Mouse (Mus musculus) lung, embryonic 14.5 days (tissue): ENCODE measurements around the gene Wrap53. TPM values are rescaled to one million over a fixed set of nuclear protein-coding genes. Genes with fewer than 3 reads are reported as not detected.

Source experiments
- ATAC-seq: fragments of 200-750 bp; cut with Nextera tagmentation; 2 replicates; pipeline ENCODE4 v1.8.0; 2017; ENCODE audit warnings: mild to moderate bottlenecking, moderate TSS enrichment, moderate library complexity; ENCODE audit not compliant: insufficient read depth
- DNase-seq: peaks from one replicate; pipeline ENCODE4 v3.0.0-alpha.2; 2015
- H3K27ac ChIP-seq: fragments of 300-500 bp; sonication (generic); 2 replicates; pipeline ENCODE4 v1.5.1; 2014; ENCODE audit warnings: low read depth, mild to moderate bottlenecking, moderate library complexity
- H3K27me3 ChIP-seq: fragments of 300-500 bp; sonication (generic); 2 replicates; pipeline ENCODE4 v1.6.1; 2014; ENCODE audit warnings: low read length, control low read depth; ENCODE audit not compliant: insufficient read depth
- H3K36me3 ChIP-seq: fragments of 300-500 bp; sonication (generic); 2 replicates; pipeline ENCODE4 v1.6.1; 2014; ENCODE audit warnings: control low read depth; ENCODE audit not compliant: insufficient read depth
- H3K4me1 ChIP-seq: fragments of 300-500 bp; sonication (generic); 2 replicates; pipeline ENCODE4 v1.6.1; 2014; ENCODE audit warnings: antibody characterized with exemption, control low read depth; ENCODE audit not compliant: insufficient read depth
- H3K4me2 ChIP-seq: fragments of 300-500 bp; sonication (generic); 2 replicates; pipeline ENCODE4 v1.6.1; 2014; ENCODE audit warnings: mild to moderate bottlenecking
- H3K4me3 ChIP-seq: fragments of 300-500 bp; sonication (generic); 2 replicates; pipeline ENCODE4 v1.5.1; 2014; ENCODE audit warnings: low read depth, low read length
- H3K9ac ChIP-seq: fragments of 300-500 bp; sonication (generic); 2 replicates; pipeline ENCODE4 v1.6.1; 2014
- H3K9me3 ChIP-seq: fragments of 300-500 bp; sonication (generic); 2 replicates; pipeline ENCODE4 v1.6.1; 2016; ENCODE audit warnings: low read depth, low read length, control low read depth
- CTCF ChIP-seq: IDR thresholded peaks from 2 replicates; pipeline ENCODE4 v1.5.1; 2016; ENCODE audit warnings: antibody characterized with exemption, low read depth
- WGBS: fragments of 180-500 bp; shearing (Covaris S2); extraction: QIAGEN DNeasy Blood & Tissue Kit; methylation state at CpG from one replicate; pipeline ENCODE4 v1.1.7; 2014; 5-methylcytosine and 5-hydroxymethylcytosine counted together
- polyA plus RNA-seq: library from polyadenylated mRNA; unstranded; fragments of >200 nt; fragmentation: Nextera tagmentation; extraction: Ambion mirVana; gene quantifications from 2 replicates; pipeline ENCODE4 v1.2.1, GENCODE M21; 2014

The Wrap53 gene
- polyA plus RNA-seq, 1 experiment from 2014 or later: 33.6 TPM

- DNase-seq (peak; percentile 68), ATAC-seq (no peak)
- Histone ChIP-seq H3K27ac (0 out of 2 replicates have a peak overlapping the region, but pooled peaks have one; percentile 10), H3K9me3 (no peaks in the 10 kb centered on the region), H3K4me3 (no peak overlapping the region), H3K9ac (no peak overlapping the region), H3K36me3 (no peaks in the 10 kb centered on the region), H3K27me3 (peaks cover 14% of the 10 kb centered on the region; the same call in 1 of the 2 replicates), H3K4me1 (peaks cover 33% of the 10 kb centered on the region), H3K4me2 (0 out of 2 replicates have a peak overlapping the region, but pooled peaks have one; percentile 10)
- WGBS: 46% methylated on average over 3 of the region's 3 CpGs
- TF ChIP-seq CTCF: no peak
Measured at GRCm38 (mm10) chr11:69601768-69602167, 21.7 kb upstream of the Wrap53 start.

- Histone ChIP-seq H3K9ac (peak overlapping the region; percentile 3; the same call in 1 of the 2 replicates), H3K27ac (peak overlapping the region; percentile 86), H3K9me3 (no peaks in the 10 kb centered on the region), H3K4me3 (no peak overlapping the region), H3K27me3 (peaks cover 10% of the 10 kb centered on the region; the same call in 1 of the 2 replicates), H3K4me2 (peak overlapping the region; percentile 45), H3K4me1 (peaks cover 33% of the 10 kb centered on the region), H3K36me3 (no peaks in the 10 kb centered on the region; the same call in 1 of the 2 replicates)
- peak; percentile 76 for ATAC-seq
- WGBS: 5% methylated on average over 6 of the region's 6 CpGs
- no peak for TF ChIP-seq CTCF
- peak; percentile 91 for DNase-seq
Measured at GRCm38 (mm10) chr11:69600098-69600497, 20.0 kb upstream of the Wrap53 start.

GRCm38 (mm10) chr11:69599436-69599835 is 19.4 kb upstream of the Wrap53 start:
- DNase-seq: no peak
- Histone ChIP-seq H3K27ac (peak overlapping the region; percentile 86; the same call in 1 of the 2 replicates), H3K36me3 (peaks cover 3% of the 10 kb centered on the region; the same call in 1 of the 2 replicates), H3K4me1 (peaks cover 27% of the 10 kb centered on the region), H3K9ac (0 out of 2 replicates have a peak overlapping the region, but pooled peaks have one; percentile 3), H3K9me3 (no peaks in the 10 kb centered on the region), H3K4me3 (no peak overlapping the region), H3K27me3 (peaks cover 5% of the 10 kb centered on the region; the same call in 1 of the 2 replicates), H3K4me2 (peak overlapping the region; percentile 45)
- peak; percentile 23; the same call in 1 of the 2 replicates for TF ChIP-seq CTCF
- WGBS: 15% methylated on average over 9 of the region's 9 CpGs
- ATAC-seq: no peak

- H3K27ac ChIP-seq: no peak overlapping the region
- H3K9me3 ChIP-seq: no peaks in the 10 kb centered on the region
- no peak overlapping the region for H3K9ac ChIP-seq
- WGBS: 95% methylated on average over 6 of the region's 6 CpGs
- no peak for DNase-seq
- peaks cover 43% of the 10 kb centered on the region for H3K36me3 ChIP-seq
- H3K27me3 ChIP-seq: no peaks in the 10 kb centered on the region
- no peak overlapping the region for H3K4me3 ChIP-seq
- no peak overlapping the region for H3K4me2 ChIP-seq
- peaks cover 6% of the 10 kb centered on the region for H3K4me1 ChIP-seq
- no peak for TF ChIP-seq CTCF
- ATAC-seq: no peak
Measured at GRCm38 (mm10) chr11:69594853-69595252, 14.8 kb upstream of the Wrap53 start.

GRCm38 (mm10) chr11:69592799-69593198 is 12.7 kb upstream of the Wrap53 start:
- H3K27me3 ChIP-seq: no peaks in the 10 kb centered on the region
- no peaks in the 10 kb centered on the region for H3K9me3 ChIP-seq
- no peaks in the 10 kb centered on the region for H3K4me1 ChIP-seq
- no peak overlapping the region for H3K9ac ChIP-seq
- H3K4me3 ChIP-seq: no peak overlapping the region
- no peak overlapping the region for H3K27ac ChIP-seq
- no peak for DNase-seq
- 80% methylated on average over 4 of the region's 4 CpGs for WGBS
- H3K36me3 ChIP-seq: peaks cover 64% of the 10 kb centered on the region
- TF ChIP-seq CTCF: no peak
- ATAC-seq: no peak
- H3K4me2 ChIP-seq: no peak overlapping the region

- Histone ChIP-seq H3K9me3 (no peaks in the 10 kb centered on the region), H3K27me3 (no peaks in the 10 kb centered on the region), H3K4me3 (no peak overlapping the region), H3K4me1 (no peaks in the 10 kb centered on the region), H3K36me3 (peaks cover 71% of the 10 kb centered on the region), H3K27ac (no peak overlapping the region), H3K4me2 (no peak overlapping the region), H3K9ac (no peak overlapping the region)
- DNase-seq (no peak), ATAC-seq (no peak)
- 77% methylated on average over 7 of the region's 7 CpGs for WGBS
- TF ChIP-seq CTCF: no peak
Measured at GRCm38 (mm10) chr11:69591899-69592637, 12.0 kb upstream of the Wrap53 start.

- H3K36me3 ChIP-seq: peaks cover 75% of the 10 kb centered on the region
- WGBS: 75% methylated on average over 3 of the region's 3 CpGs
- ATAC-seq (no peak), DNase-seq (no peak)
- H3K4me3 ChIP-seq: no peak overlapping the region
- H3K27me3 ChIP-seq: no peaks in the 10 kb centered on the region
- no peak for TF ChIP-seq CTCF
- no peak overlapping the region for H3K27ac ChIP-seq
- H3K9me3 ChIP-seq: no peaks in the 10 kb centered on the region
- H3K9ac ChIP-seq: no peak overlapping the region
- H3K4me2 ChIP-seq: no peak overlapping the region
- H3K4me1 ChIP-seq: no peaks in the 10 kb centered on the region
Measured at GRCm38 (mm10) chr11:69591424-69591823, 11.4 kb upstream of the Wrap53 start.
